Mouse (Mus musculus): ENCODE data around the gene Ly75. TPM values are rescaled to one million over a fixed set of nuclear protein-coding genes. Genes with fewer than 3 reads are reported as not detected.

Gene Ly75
- polyA plus RNA-seq, 1 experiment from 2014 or later, result 1.1 TPM

DNA sequence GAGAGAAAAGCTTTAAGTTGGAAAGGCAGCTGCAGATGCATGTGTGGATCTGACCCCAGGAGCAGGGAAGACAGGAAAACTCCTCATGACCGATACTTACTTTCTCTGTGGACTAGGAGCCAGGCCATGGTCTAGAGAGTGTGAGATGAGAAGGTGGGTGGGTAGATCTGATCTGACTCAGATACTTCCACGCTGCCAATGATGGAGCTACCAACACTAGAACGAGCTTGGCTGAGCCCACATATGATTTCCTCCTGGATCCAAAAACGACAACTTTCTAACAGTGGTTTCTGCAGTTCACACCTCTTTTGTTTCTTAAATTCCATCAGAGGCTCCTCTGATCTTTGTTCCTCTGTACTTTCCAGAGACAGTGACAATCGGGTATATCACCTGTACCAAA, 18.6 kb upstream of the Ly75 start:
- 84% methylated on average over 5 of the region's 5 CpGs for WGBS
- no peak overlapping the region for H3K4me3 ChIP-seq (replicated peaks)
- no peaks in the 10 kb centered on the region for H3K27me3 ChIP-seq (replicated peaks)
- no peak overlapping the region for H3K4me2 ChIP-seq
- ATAC-seq (ENCODE audit: low FRiP score), result no peak
- H3K36me3 ChIP-seq, result no peaks in the 10 kb centered on the region
- no peak overlapping the region for H3K27ac ChIP-seq (replicated peaks)
- no peaks in the 10 kb centered on the region for H3K9me3 ChIP-seq (replicated peaks)
- H3K4me1 ChIP-seq, result no peaks in the 10 kb centered on the region
- no peak overlapping the region for H3K9ac ChIP-seq (replicated peaks)

DNA sequence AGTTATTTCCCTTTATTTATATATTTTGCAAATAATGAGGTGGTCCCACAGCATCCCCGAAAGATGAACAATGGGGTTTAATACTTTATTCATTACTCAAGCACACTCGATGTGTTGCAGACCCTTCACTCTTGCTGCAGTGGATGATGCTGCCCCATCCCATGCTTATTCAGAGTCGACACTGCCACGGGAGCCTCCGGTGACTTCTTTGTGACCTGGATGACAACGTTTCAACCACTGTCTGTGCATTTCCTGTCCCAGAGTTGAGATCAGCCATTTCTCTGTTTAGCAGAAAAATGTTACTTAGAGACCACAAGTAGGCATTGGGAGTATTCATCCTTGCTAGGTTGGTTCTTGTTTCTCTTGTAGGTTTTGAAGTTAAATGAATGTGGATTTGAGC, 10.7 kb upstream of the Ly75 start:
- no peak for ATAC-seq (ENCODE audit: low FRiP score)
- no peaks in the 10 kb centered on the region for H3K27me3 ChIP-seq (replicated peaks)
- WGBS, result 81% methylated on average over 6 of the region's 6 CpGs
- H3K9me3 ChIP-seq (replicated peaks), result no peaks in the 10 kb centered on the region
- H3K4me3 ChIP-seq (replicated peaks), result no peak overlapping the region
- H3K4me1 ChIP-seq, result no peaks in the 10 kb centered on the region
- no peak overlapping the region for H3K4me2 ChIP-seq
- H3K9ac ChIP-seq (replicated peaks), result no peak overlapping the region
- H3K36me3 ChIP-seq, result no peaks in the 10 kb centered on the region
- H3K27ac ChIP-seq (replicated peaks), result no peak overlapping the region

GRCm38 (mm10) chr2:60392286-60392685, 9.2 kb upstream of the Ly75 start:
- Histone ChIP-seq H3K4me2 (no peak overlapping the region), H3K27ac (replicated peaks) (no peak overlapping the region), H3K4me1 (no peaks in the 10 kb centered on the region), H3K27me3 (replicated peaks) (no peaks in the 10 kb centered on the region), H3K36me3 (no peaks in the 10 kb centered on the region), H3K9me3 (replicated peaks) (no peaks in the 10 kb centered on the region), H3K9ac (replicated peaks) (no peak overlapping the region), H3K4me3 (replicated peaks) (no peak overlapping the region)
- ATAC-seq (ENCODE audit: low FRiP score), result no peak
- WGBS, result 89% methylated on average over 4 of the region's 4 CpGs

DNA sequence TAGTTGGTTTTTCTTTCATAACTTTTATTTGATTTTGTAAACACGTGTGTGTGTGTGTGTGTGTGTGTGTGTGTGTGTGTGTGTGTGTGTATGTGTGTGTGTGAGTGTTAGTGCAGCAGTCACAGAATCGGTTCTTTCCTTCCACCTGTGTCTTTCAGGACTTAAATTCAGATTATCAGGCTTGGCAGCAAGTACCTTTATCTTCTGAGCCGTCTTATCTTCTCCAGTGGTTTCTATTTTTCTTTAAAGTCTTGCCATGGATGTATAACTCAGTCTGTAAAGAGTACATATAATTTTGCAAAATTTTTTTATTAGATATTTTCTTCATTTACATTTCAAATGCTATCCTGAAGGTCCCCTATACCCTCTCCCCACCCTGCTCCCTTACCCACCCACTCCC, 4.3 kb upstream of the Ly75 start:
- Histone ChIP-seq H3K4me3 (replicated peaks) (no peak overlapping the region), H3K4me2 (no peak overlapping the region), H3K9me3 (replicated peaks) (no peaks in the 10 kb centered on the region), H3K4me1 (peaks cover 10% of the 10 kb centered on the region), H3K9ac (replicated peaks) (no peak overlapping the region), H3K27ac (replicated peaks) (no peak overlapping the region), H3K27me3 (replicated peaks) (peaks cover 6% of the 10 kb centered on the region; the same call in 1 of the 2 replicates), H3K36me3 (no peaks in the 10 kb centered on the region)
- WGBS, result 79% methylated on average over 3 of the region's 3 CpGs
- no peak for ATAC-seq (ENCODE audit: low FRiP score)

DNA sequence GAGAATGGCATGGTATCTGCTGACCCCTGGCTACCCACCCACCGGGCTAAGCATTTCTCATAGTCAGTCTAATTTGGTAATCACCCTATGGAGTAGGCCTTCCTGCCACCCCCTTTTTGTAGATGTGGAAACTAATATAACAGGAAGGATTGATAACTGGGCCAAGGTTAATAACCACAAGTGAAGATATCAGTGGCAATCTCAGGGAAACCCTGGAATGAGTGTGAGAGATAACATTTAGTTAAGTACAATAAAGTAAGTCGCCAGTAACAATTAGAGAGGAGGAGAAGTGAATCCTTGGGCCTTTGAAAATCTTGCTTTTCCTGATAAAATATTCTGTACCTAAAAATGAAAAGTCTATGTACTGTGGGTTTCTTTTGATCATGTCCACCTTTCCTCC, 3.7 kb upstream of the Ly75 start:
- Histone ChIP-seq H3K9me3 (replicated peaks) (no peaks in the 10 kb centered on the region), H3K4me1 (peaks cover 10% of the 10 kb centered on the region), H3K9ac (replicated peaks) (no peak overlapping the region), H3K27ac (replicated peaks) (no peak overlapping the region), H3K27me3 (replicated peaks) (peaks cover 10% of the 10 kb centered on the region; the same call in 1 of the 2 replicates), H3K36me3 (no peaks in the 10 kb centered on the region), H3K4me2 (no peak overlapping the region), H3K4me3 (replicated peaks) (no peak overlapping the region)
- no peak for ATAC-seq (ENCODE audit: low FRiP score)
- 92% methylated on average over 2 of the region's 2 CpGs for WGBS

GRCm38 (mm10) chr2:60384763-60385085, 1.6 kb upstream of the Ly75 start:
- Histone ChIP-seq H3K4me1 (peaks cover 10% of the 10 kb centered on the region), H3K4me2 (no peak overlapping the region), H3K36me3 (no peaks in the 10 kb centered on the region), H3K9me3 (replicated peaks) (no peaks in the 10 kb centered on the region), H3K27ac (replicated peaks) (no peak overlapping the region), H3K9ac (replicated peaks) (no peak overlapping the region), H3K27me3 (replicated peaks) (peaks cover 10% of the 10 kb centered on the region; the same call in 1 of the 2 replicates), H3K4me3 (replicated peaks) (no peak overlapping the region)
- ATAC-seq (ENCODE audit: low FRiP score), result no peak

- H3K27me3 ChIP-seq (replicated peaks), result peaks cover 10% of the 10 kb centered on the region; the same call in 1 of the 2 replicates
- H3K9me3 ChIP-seq (replicated peaks), result no peaks in the 10 kb centered on the region
- peaks cover 10% of the 10 kb centered on the region for H3K4me1 ChIP-seq
- H3K9ac ChIP-seq (replicated peaks), result no peak overlapping the region
- ATAC-seq (ENCODE audit: low FRiP score), result no peak
- no peak overlapping the region for H3K4me3 ChIP-seq (replicated peaks)
- 51% methylated on average over 7 of the region's 7 CpGs for WGBS
- H3K4me2 ChIP-seq, result no peak overlapping the region
- no peaks in the 10 kb centered on the region for H3K36me3 ChIP-seq
- no peak overlapping the region for H3K27ac ChIP-seq (replicated peaks)
Measured at GRCm38 (mm10) chr2:60384083-60384762, 1.1 kb upstream of the Ly75 start.

GRCm38 (mm10) chr2:60382346-60382745, 757 bp downstream of the Ly75 start:
- ATAC-seq (ENCODE audit: low FRiP score), result no peak
- 76% methylated on average over 3 of the region's 3 CpGs for WGBS
- H3K9ac ChIP-seq (replicated peaks), result no peak overlapping the region
- H3K27ac ChIP-seq (replicated peaks), result no peak overlapping the region
- H3K36me3 ChIP-seq, result no peaks in the 10 kb centered on the region
- no peaks in the 10 kb centered on the region for H3K9me3 ChIP-seq (replicated peaks)
- H3K4me3 ChIP-seq (replicated peaks), result peak overlapping the region; percentile 60
- peak overlapping the region; percentile 89 for H3K4me2 ChIP-seq
- peaks cover 10% of the 10 kb centered on the region; the same call in 1 of the 2 replicates for H3K27me3 ChIP-seq (replicated peaks)
- peaks cover 10% of the 10 kb centered on the region for H3K4me1 ChIP-seq

DNA sequence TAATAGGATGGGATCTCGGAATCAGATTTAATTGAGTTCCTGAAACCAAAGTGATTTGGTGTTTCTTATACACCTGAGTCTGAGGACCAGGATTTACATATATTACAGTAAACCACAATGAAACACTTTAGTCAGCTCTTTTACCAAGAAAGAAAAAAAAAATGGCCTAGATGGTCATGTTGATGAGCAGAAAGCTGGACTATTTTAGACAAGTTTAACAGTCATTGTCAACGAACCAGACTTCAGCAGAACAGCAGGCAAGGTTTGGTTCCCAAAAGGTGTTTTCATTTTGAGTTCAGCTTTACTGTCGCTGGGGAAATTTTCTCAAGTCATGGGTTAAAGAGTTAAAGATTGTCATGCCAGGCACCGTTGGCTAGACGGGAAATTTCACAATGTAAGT, 5.8 kb downstream of the Ly75 start:
- Histone ChIP-seq H3K9ac (replicated peaks) (no peak overlapping the region), H3K4me2 (no peak overlapping the region), H3K9me3 (replicated peaks) (no peaks in the 10 kb centered on the region), H3K27me3 (replicated peaks) (peaks cover 3% of the 10 kb centered on the region; the same call in 1 of the 2 replicates), H3K27ac (replicated peaks) (no peak overlapping the region), H3K4me1 (no peaks in the 10 kb centered on the region), H3K36me3 (no peaks in the 10 kb centered on the region), H3K4me3 (replicated peaks) (no peak overlapping the region)
- ATAC-seq (ENCODE audit: low FRiP score), result no peak
- 88% methylated on average over 5 of the region's 5 CpGs for WGBS

GRCm38 (mm10) chr2:60375608-60376107, 7.4 kb downstream of the Ly75 start:
- no peak for ATAC-seq (ENCODE audit: low FRiP score)
- Histone ChIP-seq H3K36me3 (no peaks in the 10 kb centered on the region), H3K9me3 (replicated peaks) (no peaks in the 10 kb centered on the region), H3K27me3 (replicated peaks) (no peaks in the 10 kb centered on the region), H3K4me1 (no peaks in the 10 kb centered on the region), H3K4me3 (replicated peaks) (no peak overlapping the region), H3K9ac (replicated peaks) (no peak overlapping the region), H3K4me2 (no peak overlapping the region), H3K27ac (replicated peaks) (no peak overlapping the region)
- WGBS, result 94% methylated on average over 15 of the region's 15 CpGs

GRCm38 (mm10) chr2:60375126-60375525, 8.0 kb downstream of the Ly75 start:
- ATAC-seq (ENCODE audit: low FRiP score), result no peak
- Histone ChIP-seq H3K4me2 (no peak overlapping the region), H3K9me3 (replicated peaks) (no peaks in the 10 kb centered on the region), H3K27ac (replicated peaks) (no peak overlapping the region), H3K27me3 (replicated peaks) (no peaks in the 10 kb centered on the region), H3K4me1 (no peaks in the 10 kb centered on the region), H3K36me3 (no peaks in the 10 kb centered on the region), H3K9ac (replicated peaks) (no peak overlapping the region), H3K4me3 (replicated peaks) (no peak overlapping the region)
- 93% methylated on average over 8 of the region's 8 CpGs for WGBS

GRCm38 (mm10) chr2:60370188-60370587, 12.9 kb downstream of the Ly75 start:
- no peak for ATAC-seq (ENCODE audit: low FRiP score)
- H3K4me2 ChIP-seq, result no peak overlapping the region
- H3K4me1 ChIP-seq, result no peaks in the 10 kb centered on the region
- 89% methylated on average over 5 of the region's 5 CpGs for WGBS
- H3K9me3 ChIP-seq (replicated peaks), result no peaks in the 10 kb centered on the region
- no peaks in the 10 kb centered on the region for H3K36me3 ChIP-seq
- no peak overlapping the region for H3K9ac ChIP-seq (replicated peaks)
- H3K27ac ChIP-seq (replicated peaks), result no peak overlapping the region
- H3K27me3 ChIP-seq (replicated peaks), result no peaks in the 10 kb centered on the region
- H3K4me3 ChIP-seq (replicated peaks), result no peak overlapping the region

All from neural tube, embryonic 15.5 days (tissue).